Mouse (Mus musculus) heart, postnatal 4 days (tissue): Measurements from ENCODE around the gene Fut2. TPM values are rescaled to one million over a fixed set of nuclear protein-coding genes. Genes with fewer than 3 reads are reported as not detected.

Source experiments
- total RNA-seq, 2 experiments: library from RNA; stranded (reverse); gene quantifications; 2 replicates each; pipeline ENCODE4 v1.2.3; 2021

Gene Fut2
- total RNA-seq, 2 experiments from 2014 or later, result not detected

Other genes with a start within 250 kb of the Fut2 start
- not detected for gene Lhb, start 245.6 kb downstream of the Fut2 start, total RNA-seq
- gene Gys1, start 231.6 kb downstream of the Fut2 start, total RNA-seq, result 10 to 100 TPM; 82.7 to 90.3 TPM
- gene Ruvbl2, start 228.3 kb downstream of the Fut2 start, total RNA-seq, result 10 to 100 TPM; 38.7 to 39.3 TPM
- 100 to 1,000 TPM; 302 to 316 TPM for gene Ftl1, start 206.5 kb downstream of the Fut2 start, total RNA-seq
- 10 to 100 TPM; 48.6 to 50.7 TPM for gene Bax, start 199.5 kb downstream of the Fut2 start, total RNA-seq
- 1 to 10 TPM in 1 of 2 experiments, not detected in 1; 1.1 TPM for gene Tulp2, start 184.5 kb downstream of the Fut2 start, total RNA-seq
- 1 to 10 TPM; 2.0 to 2.1 TPM for gene Gm45808, start 179.6 kb downstream of the Fut2 start, total RNA-seq
- 1 to 10 TPM; 3.5 to 4.7 TPM for gene Dhdh, start 177.6 kb downstream of the Fut2 start, total RNA-seq
- gene Nucb1, start 156.0 kb downstream of the Fut2 start, total RNA-seq, result 100 to 1,000 TPM; 121 to 131 TPM
- gene Ppp1r15a, start 140.1 kb downstream of the Fut2 start, total RNA-seq, result 10 to 100 TPM; 40.7 to 42.1 TPM
- 1 to 10 TPM; 3.6 to 4.0 TPM for gene Plekha4, start 140.1 kb downstream of the Fut2 start, total RNA-seq
- gene Hsd17b14, start 111.5 kb downstream of the Fut2 start, total RNA-seq, result under 1 TPM in 1 of 2 experiments, not detected in 1; 0.20 TPM
- 10 to 100 TPM; 56.1 to 64.7 TPM for gene Bcat2, start 96.2 kb downstream of the Fut2 start, total RNA-seq
- not detected for gene Fgf21, start 50.9 kb downstream of the Fut2 start, total RNA-seq
- gene Fut1, start 49.1 kb downstream of the Fut2 start, total RNA-seq, result not detected
- gene Izumo1, start 44.6 kb downstream of the Fut2 start, total RNA-seq, result under 1 TPM; 0.56 to 0.60 TPM
- gene Rasip1, start 38.9 kb downstream of the Fut2 start, total RNA-seq, result 10 to 100 TPM; 50.0 to 50.5 TPM
- 10 to 100 TPM in 1 of 2 experiments, 1 to 10 TPM in 1; 8.8 to 11.7 TPM for gene Mamstr, start 26.4 kb downstream of the Fut2 start, total RNA-seq
- not detected for gene Ntn5, start 17.6 kb upstream of the Fut2 start, total RNA-seq
- gene Sec1, start 28.0 kb upstream of the Fut2 start, total RNA-seq, result under 1 TPM; 0.14 to 0.18 TPM
- gene Car11, start 33.4 kb upstream of the Fut2 start, total RNA-seq, result 1 to 10 TPM; 4.5 to 5.0 TPM
- gene Dbp, start 38.7 kb upstream of the Fut2 start, total RNA-seq, result 10 to 100 TPM; 22.6 to 25.1 TPM
- gene Rpl18, start 49.1 kb upstream of the Fut2 start, total RNA-seq, result 100 to 1,000 TPM; 787 to 798 TPM
- gene Sphk2, start 51.6 kb upstream of the Fut2 start, total RNA-seq, result 10 to 100 TPM; 14.2 to 16.7 TPM
- under 1 TPM; 0.38 to 0.43 TPM for gene Fam83e, start 54.8 kb upstream of the Fut2 start, total RNA-seq
- gene Spaca4, start 59.4 kb upstream of the Fut2 start, total RNA-seq, result not detected
- gene Lmtk3, start 117.3 kb upstream of the Fut2 start, total RNA-seq, result under 1 TPM; 0.10 to 0.16 TPM
- gene Sult2b1, start 118.3 kb upstream of the Fut2 start, total RNA-seq, result not detected
- 100 to 1,000 TPM; 105 to 107 TPM for gene Cyth2, start 148.2 kb upstream of the Fut2 start, total RNA-seq
- under 1 TPM; 0.34 to 0.38 TPM for gene Kcnj14, start 158.4 kb upstream of the Fut2 start, total RNA-seq
- 10 to 100 TPM; 19.3 to 19.9 TPM for gene Grwd1, start 164.6 kb upstream of the Fut2 start, total RNA-seq
- gene Kdelr1, start 206.4 kb upstream of the Fut2 start, total RNA-seq, result 100 to 1,000 TPM; 118 to 130 TPM
- gene Grin2d, start 212.0 kb upstream of the Fut2 start, total RNA-seq, result under 1 TPM; 0.52 to 0.63 TPM
- gene Syngr4, start 230.3 kb upstream of the Fut2 start, total RNA-seq, result 1 to 10 TPM in 1 of 2 experiments, under 1 TPM in 1; 0.90 to 1.3 TPM
- gene Tmem143, start 230.5 kb upstream of the Fut2 start, total RNA-seq, result 10 to 100 TPM; 36.9 to 43.9 TPM